Mouse (Mus musculus): ENCODE results near the gene Gna14. TPM values are rescaled to one million over a fixed set of nuclear protein-coding genes. Genes with fewer than 3 reads are reported as not detected.

The Gna14 gene
- polyA plus RNA-seq, 1 experiment: 0.05 TPM

DNA sequence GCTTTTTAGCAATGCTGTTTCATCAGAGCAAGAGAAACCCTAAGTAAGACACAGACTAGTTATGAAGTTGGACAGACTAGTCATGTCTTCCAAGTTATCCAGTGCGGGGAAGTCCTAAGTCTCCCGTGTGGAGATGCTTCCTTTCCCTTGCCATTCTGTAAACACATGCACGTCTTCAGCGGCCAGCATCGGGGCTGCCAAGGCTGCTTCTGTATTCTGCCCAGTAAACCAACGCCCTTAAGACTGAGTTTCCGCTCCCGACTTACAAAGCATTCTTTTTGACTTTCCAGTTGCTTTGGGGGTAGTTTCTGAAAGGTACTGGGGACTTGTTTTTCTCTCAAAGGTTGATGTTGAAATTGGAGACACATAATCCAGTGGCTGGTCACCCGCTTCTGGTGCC, 26.9 kb downstream of the Gna14 start:
- H3ac ChIP-seq (ENCODE audit: control insufficient read depth, insufficient read length, low read depth): no peak overlapping the region
- H3K36me3 ChIP-seq (ENCODE audit: control insufficient read depth, insufficient read depth): no peaks in the 10 kb centered on the region
- H3K79me2 ChIP-seq (ENCODE audit: control insufficient read depth, insufficient read depth): no peaks in the 10 kb centered on the region
- no peaks in the 10 kb centered on the region for H3K79me3 ChIP-seq (ENCODE audit: low read depth)
- TF ChIP-seq CEBPB (IDR thresholded peaks at IDR 0.05; ENCODE audit: low read depth) (no peak), FOSL1 (IDR thresholded peaks at IDR 0.05; ENCODE audit: insufficient read depth, low read length, poor library complexity, severe bottlenecking) (no peak)
- no peak overlapping the region for H3K4me3 ChIP-seq (ENCODE audit: insufficient read depth, poor library complexity, severe bottlenecking)
- H3K27me3 ChIP-seq (ENCODE audit: control insufficient read depth, insufficient read depth, insufficient read length): peaks cover 3% of the 10 kb centered on the region

DNA sequence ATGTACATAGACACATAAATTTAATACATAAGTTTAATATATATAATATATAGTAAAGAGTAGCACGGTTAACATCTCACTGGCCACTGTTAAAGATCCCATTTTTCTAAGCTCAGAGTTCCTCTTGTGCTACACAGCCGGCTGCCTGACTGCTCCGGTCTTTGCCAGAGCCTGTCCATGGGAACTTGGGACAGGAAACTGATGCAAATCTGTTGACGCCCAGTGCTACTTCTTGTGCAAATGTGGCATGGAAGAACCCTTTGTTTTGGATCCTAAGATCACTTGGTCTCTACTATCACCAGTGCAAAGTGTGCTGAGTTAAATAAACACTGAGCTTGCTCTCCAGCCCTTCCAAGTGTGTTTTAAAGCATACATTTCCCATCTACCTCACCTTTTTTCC, 29.2 kb downstream of the Gna14 start:
- Histone ChIP-seq H3K4me3 (ENCODE audit: insufficient read depth, poor library complexity, severe bottlenecking) (no peak overlapping the region), H3K79me3 (ENCODE audit: low read depth) (no peaks in the 10 kb centered on the region), H3K79me2 (ENCODE audit: control insufficient read depth, insufficient read depth) (no peaks in the 10 kb centered on the region), H3K36me3 (ENCODE audit: control insufficient read depth, insufficient read depth) (no peaks in the 10 kb centered on the region), H3K27me3 (ENCODE audit: control insufficient read depth, insufficient read depth, insufficient read length) (peaks cover 3% of the 10 kb centered on the region), H3ac (ENCODE audit: control insufficient read depth, insufficient read length, low read depth) (no peak overlapping the region)
- TF ChIP-seq USF1 (IDR thresholded peaks at IDR 0.05; ENCODE audit: low read depth) (no peak), MAX (IDR thresholded peaks at IDR 0.05) (no peak), MYOD1 (IDR thresholded peaks at IDR 0.05; ENCODE audit: control insufficient read depth, insufficient read length, low read depth) (no peak), FOSL1 (IDR thresholded peaks at IDR 0.05; ENCODE audit: insufficient read depth, low read length, poor library complexity, severe bottlenecking) (no peak), MYOG (IDR thresholded peaks at IDR 0.05; ENCODE audit: control insufficient read depth, extremely low read depth, insufficient read length) (no peak), CTCF (IDR thresholded peaks at IDR 0.05; ENCODE audit: control insufficient read depth, insufficient read depth, insufficient read length) (no peak), CEBPB (IDR thresholded peaks at IDR 0.05; ENCODE audit: low read depth) (no peak)

DNA sequence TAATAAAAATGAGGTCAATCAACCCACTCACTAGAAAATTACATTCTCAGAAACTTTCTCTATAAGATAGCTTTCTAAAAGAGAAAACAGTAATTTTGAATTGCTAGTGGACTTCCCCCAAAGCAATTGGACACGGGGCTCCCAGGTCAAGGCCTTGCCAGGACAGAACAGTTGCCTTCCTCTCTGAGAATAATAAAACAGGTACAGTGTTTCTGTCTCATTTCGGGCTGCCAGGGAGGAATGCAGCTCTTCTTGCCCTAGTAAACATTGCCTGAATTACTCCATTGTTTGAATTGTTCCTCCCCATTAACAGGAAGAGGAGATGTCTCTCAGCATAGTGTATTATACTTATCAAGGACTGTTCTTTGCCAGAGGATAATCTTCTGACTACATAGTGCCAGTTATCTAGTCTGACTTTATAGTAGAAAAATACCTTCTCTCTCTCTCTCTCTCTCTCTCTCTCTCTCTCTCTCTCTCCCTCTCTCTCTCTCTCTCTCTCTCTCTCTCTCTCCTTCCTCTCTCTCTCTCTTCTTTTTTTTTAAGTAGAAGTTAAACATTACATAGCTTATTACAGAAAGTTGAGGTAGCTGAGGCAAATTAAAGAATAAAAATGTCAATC, 33.3 kb downstream of the Gna14 start:
- Histone ChIP-seq H3ac (ENCODE audit: control insufficient read depth, insufficient read length, low read depth) (no peak overlapping the region), H3K79me2 (ENCODE audit: control insufficient read depth, insufficient read depth) (no peaks in the 10 kb centered on the region), H3K79me3 (ENCODE audit: low read depth) (no peaks in the 10 kb centered on the region), H3K36me3 (ENCODE audit: control insufficient read depth, insufficient read depth) (no peaks in the 10 kb centered on the region), H3K27me3 (ENCODE audit: control insufficient read depth, insufficient read depth, insufficient read length) (no peaks in the 10 kb centered on the region), H3K4me3 (ENCODE audit: insufficient read depth, poor library complexity, severe bottlenecking) (no peak overlapping the region)
- TF ChIP-seq MAX (IDR thresholded peaks at IDR 0.05): no peak
- TF ChIP-seq FOSL1 (IDR thresholded peaks at IDR 0.05; ENCODE audit: insufficient read depth, low read length, poor library complexity, severe bottlenecking): no peak
- no peak for TF ChIP-seq MYOD1 (IDR thresholded peaks at IDR 0.05; ENCODE audit: control insufficient read depth, insufficient read length, low read depth)
- TF ChIP-seq CEBPB (IDR thresholded peaks at IDR 0.05; ENCODE audit: low read depth): no peak
- TF ChIP-seq USF1 (IDR thresholded peaks at IDR 0.05; ENCODE audit: low read depth): no peak
- no peak for TF ChIP-seq CTCF (IDR thresholded peaks at IDR 0.05; ENCODE audit: control insufficient read depth, insufficient read depth, insufficient read length)
- TF ChIP-seq MYOG (IDR thresholded peaks at IDR 0.05; ENCODE audit: control insufficient read depth, extremely low read depth, insufficient read length): no peak

DNA sequence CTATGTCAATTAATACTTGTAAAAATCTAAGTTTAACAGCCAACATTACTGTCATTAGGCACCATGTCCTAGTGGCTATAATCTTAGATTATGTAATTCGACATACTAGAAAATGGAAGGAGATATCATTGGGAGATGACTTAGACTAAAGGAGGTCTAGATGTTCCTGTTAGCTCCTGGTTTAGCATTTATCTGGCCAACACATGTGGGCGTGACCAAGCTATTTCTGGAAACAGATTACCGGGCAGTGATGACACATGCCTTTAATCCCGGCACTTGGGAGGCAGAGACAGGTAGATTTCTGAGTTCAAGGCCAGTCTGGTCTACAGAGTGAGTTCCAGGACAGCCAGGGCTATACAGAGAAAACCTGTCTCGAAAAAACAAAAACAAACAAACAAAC, 37.1 kb downstream of the Gna14 start:
- Histone ChIP-seq H3K79me3 (ENCODE audit: low read depth) (no peaks in the 10 kb centered on the region), H3K79me2 (ENCODE audit: control insufficient read depth, insufficient read depth) (no peaks in the 10 kb centered on the region), H3K27me3 (ENCODE audit: control insufficient read depth, insufficient read depth, insufficient read length) (no peaks in the 10 kb centered on the region), H3K4me3 (ENCODE audit: insufficient read depth, poor library complexity, severe bottlenecking) (no peak overlapping the region), H3ac (ENCODE audit: control insufficient read depth, insufficient read length, low read depth) (no peak overlapping the region), H3K36me3 (ENCODE audit: control insufficient read depth, insufficient read depth) (no peaks in the 10 kb centered on the region)
- TF ChIP-seq MYOG (IDR thresholded peaks at IDR 0.05; ENCODE audit: control insufficient read depth, extremely low read depth, insufficient read length) (no peak), MYOD1 (IDR thresholded peaks at IDR 0.05; ENCODE audit: control insufficient read depth, insufficient read length, low read depth) (no peak), MAX (IDR thresholded peaks at IDR 0.05) (no peak), USF1 (IDR thresholded peaks at IDR 0.05; ENCODE audit: low read depth) (no peak), CTCF (IDR thresholded peaks at IDR 0.05; ENCODE audit: control insufficient read depth, insufficient read depth, insufficient read length) (no peak), CEBPB (IDR thresholded peaks at IDR 0.05; ENCODE audit: low read depth) (no peak), FOSL1 (IDR thresholded peaks at IDR 0.05; ENCODE audit: insufficient read depth, low read length, poor library complexity, severe bottlenecking) (no peak)

DNA sequence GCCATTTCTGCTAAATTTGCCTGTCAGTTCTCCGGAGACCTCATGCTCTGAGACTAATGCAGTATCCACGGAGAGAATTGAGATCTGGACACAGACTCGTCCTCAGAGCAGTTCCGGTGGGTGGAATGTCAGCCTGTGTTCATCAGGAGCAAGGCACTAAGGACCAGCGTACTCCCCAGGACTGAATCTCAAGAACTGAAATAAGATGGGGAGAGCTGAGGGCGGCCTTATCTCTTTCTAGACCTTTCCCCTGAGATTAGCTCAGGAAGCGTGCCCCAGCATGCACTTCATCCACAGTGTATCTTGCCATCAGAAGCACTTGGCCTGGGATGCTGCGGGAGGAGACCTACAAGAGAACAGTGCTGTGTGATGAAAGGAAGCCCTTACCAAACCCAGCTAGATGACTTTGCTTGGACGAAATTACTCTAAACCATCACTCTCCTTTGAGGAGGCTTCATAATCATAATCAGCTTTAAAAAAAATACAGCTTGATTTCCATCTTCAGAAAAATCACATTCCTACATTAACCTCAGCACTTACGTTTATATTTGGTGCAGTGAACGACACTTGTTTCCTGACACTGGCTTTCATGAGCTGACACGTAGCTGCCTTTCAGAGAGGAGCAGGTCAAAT, 41.9 kb downstream of the Gna14 start:
- Histone ChIP-seq H3K79me3 (ENCODE audit: low read depth) (no peaks in the 10 kb centered on the region), H3K27me3 (ENCODE audit: control insufficient read depth, insufficient read depth, insufficient read length) (no peaks in the 10 kb centered on the region), H3ac (ENCODE audit: control insufficient read depth, insufficient read length, low read depth) (no peak overlapping the region), H3K4me3 (ENCODE audit: insufficient read depth, poor library complexity, severe bottlenecking) (no peak overlapping the region), H3K79me2 (ENCODE audit: control insufficient read depth, insufficient read depth) (no peaks in the 10 kb centered on the region), H3K36me3 (ENCODE audit: control insufficient read depth, insufficient read depth) (no peaks in the 10 kb centered on the region)
- no peak for TF ChIP-seq MAX (IDR thresholded peaks at IDR 0.05)
- TF ChIP-seq CTCF (IDR thresholded peaks at IDR 0.05; ENCODE audit: control insufficient read depth, insufficient read depth, insufficient read length): no peak
- no peak for TF ChIP-seq CEBPB (IDR thresholded peaks at IDR 0.05; ENCODE audit: low read depth)
- TF ChIP-seq MYOD1 (IDR thresholded peaks at IDR 0.05; ENCODE audit: control insufficient read depth, insufficient read length, low read depth): no peak

DNA sequence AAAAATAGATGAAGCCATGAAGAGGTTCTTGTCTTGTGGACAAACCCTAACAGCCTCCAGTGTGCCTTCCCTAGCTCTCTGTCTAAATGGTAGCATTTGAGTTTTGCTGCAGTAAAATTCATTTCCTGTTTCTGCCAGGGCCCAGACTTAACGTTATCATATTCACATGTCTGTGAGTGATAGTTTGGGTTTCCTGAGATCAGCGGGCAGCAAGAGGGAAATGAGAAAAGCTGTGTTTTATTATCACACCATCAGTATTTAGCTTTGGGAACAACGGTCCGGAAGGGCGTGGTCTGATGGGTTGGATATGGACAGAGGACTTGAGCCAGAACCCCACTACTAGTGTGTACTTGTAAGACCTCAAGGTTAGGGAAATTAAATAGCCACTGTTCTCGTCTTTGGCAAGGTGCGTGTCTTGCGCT, 42.6 kb downstream of the Gna14 start:
- TF ChIP-seq MAX (IDR thresholded peaks at IDR 0.05): no peak
- no peak for TF ChIP-seq MYOG (IDR thresholded peaks at IDR 0.05; ENCODE audit: control insufficient read depth, extremely low read depth, insufficient read length)
- TF ChIP-seq CEBPB (IDR thresholded peaks at IDR 0.05; ENCODE audit: low read depth): no peak
- TF ChIP-seq CTCF (IDR thresholded peaks at IDR 0.05; ENCODE audit: control insufficient read depth, insufficient read depth, insufficient read length): no peak
- TF ChIP-seq FOSL1 (IDR thresholded peaks at IDR 0.05; ENCODE audit: insufficient read depth, low read length, poor library complexity, severe bottlenecking): no peak
- TF ChIP-seq MYOD1 (IDR thresholded peaks at IDR 0.05; ENCODE audit: control insufficient read depth, insufficient read length, low read depth): no peak
- no peaks in the 10 kb centered on the region for H3K79me3 ChIP-seq (ENCODE audit: low read depth)
- no peaks in the 10 kb centered on the region for H3K27me3 ChIP-seq (ENCODE audit: control insufficient read depth, insufficient read depth, insufficient read length)
- H3K36me3 ChIP-seq (ENCODE audit: control insufficient read depth, insufficient read depth): no peaks in the 10 kb centered on the region
- no peak overlapping the region for H3ac ChIP-seq (ENCODE audit: control insufficient read depth, insufficient read length, low read depth)
- no peak overlapping the region for H3K4me3 ChIP-seq (ENCODE audit: insufficient read depth, poor library complexity, severe bottlenecking)
- no peaks in the 10 kb centered on the region for H3K79me2 ChIP-seq (ENCODE audit: control insufficient read depth, insufficient read depth)

Data from C2C12 (cell line).